Mouse (Mus musculus) myocyte (in vitro differentiated cells): Measurements from ENCODE around the gene Cldn4.

Source experiments
- CEBPB ChIP-seq: IDR thresholded peaks from 2 replicates; pipeline ENCODE4 v1.6.1; 2011; ENCODE audit warnings: mild to moderate bottlenecking, moderate library complexity; ENCODE audit not compliant: poor library complexity, insufficient read depth, severe bottlenecking
- E2F4 ChIP-seq: IDR thresholded peaks from one replicate; pipeline ENCODE4 v1.6.1; 2011; ENCODE audit warnings: mild to moderate bottlenecking, control low read depth, moderate library complexity; ENCODE audit not compliant: insufficient read depth
- MAX ChIP-seq: IDR thresholded peaks from one replicate; pipeline ENCODE4 v1.6.1; 2011; ENCODE audit warnings: low read depth, mild to moderate bottlenecking, control low read depth
- MYOD1 ChIP-seq, 3 experiments: IDR thresholded peaks; one replicate each; pipeline ENCODE4 v1.6.1; 2011; ENCODE audit warnings: control low read depth in 2 of 3, low read depth in 2 of 3, mild to moderate bottlenecking in 2 of 3, moderate library complexity in 1 of 3; ENCODE audit not compliant: insufficient read length in 2 of 3, control insufficient read depth in 1 of 3
- MYOG ChIP-seq, 3 experiments: IDR thresholded peaks; one replicate each; pipeline ENCODE4 v1.6.1; 2011; ENCODE audit warnings: control low read depth in 2 of 3, low read depth in 2 of 3, mild to moderate bottlenecking in 2 of 3; ENCODE audit not compliant: insufficient read length in 2 of 3, control insufficient read depth in 1 of 3, insufficient read depth in 1 of 3
- POLR2A ChIP-seq: IDR thresholded peaks from one replicate; pipeline ENCODE4 v1.6.1; 2011; ENCODE audit warnings: low read depth, mild to moderate bottlenecking, control low read depth, moderate library complexity; ENCODE audit not compliant: insufficient read length
- POLR2AphosphoS2 ChIP-seq: IDR thresholded peaks from one replicate; pipeline ENCODE4 v1.6.1; 2011; ENCODE audit warnings: low read depth, control low read depth; ENCODE audit not compliant: insufficient read length
- REST ChIP-seq: IDR thresholded peaks from one replicate; pipeline ENCODE4 v1.6.1; 2011; ENCODE audit warnings: mild to moderate bottlenecking, control low read depth, moderate library complexity; ENCODE audit not compliant: insufficient read depth, insufficient read length
- TCF12 ChIP-seq: IDR thresholded peaks from one replicate; pipeline ENCODE4 v1.6.1; 2011; ENCODE audit warnings: mild to moderate bottlenecking, control low read depth; ENCODE audit not compliant: poor library complexity, insufficient read depth, severe bottlenecking
- TCF3 ChIP-seq: IDR thresholded peaks from one replicate; pipeline ENCODE4 v1.6.1; 2011; ENCODE audit warnings: low read depth, control low read depth; ENCODE audit not compliant: insufficient read length
- USF1 ChIP-seq: IDR thresholded peaks from one replicate; pipeline ENCODE4 v1.6.1; 2011; ENCODE audit warnings: low read depth, mild to moderate bottlenecking, control low read depth, moderate library complexity

DNA sequence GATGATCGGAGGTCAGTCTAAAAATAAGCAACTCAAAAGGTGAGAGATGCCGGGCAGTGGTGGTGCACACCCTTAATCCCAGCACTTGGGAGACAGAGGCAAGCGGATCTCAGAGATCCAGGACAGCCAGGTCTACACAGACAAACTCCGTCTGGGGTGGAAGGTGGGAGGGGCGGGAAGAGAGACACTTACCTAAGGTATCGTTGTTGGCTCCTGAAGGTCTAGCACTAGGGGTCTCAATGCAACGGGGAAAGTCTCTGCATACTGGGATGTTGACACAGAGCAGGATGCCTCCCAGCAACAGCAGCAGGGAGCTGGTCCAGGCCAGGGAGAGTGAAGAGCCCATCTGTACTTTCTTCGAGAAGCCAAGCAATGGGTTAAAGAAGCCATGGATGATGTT, 32.2 kb downstream of the Cldn4 start:
- TF ChIP-seq POLR2A (no peak), MAX (no peak), TCF3 (no peak), CEBPB (no peak), E2F4 (no peak), POLR2AphosphoS2 (no peak), MYOD1 (IDR thresholded peaks at IDR 0.05; ENCODE audit: control insufficient read depth in 1 of 3, insufficient read length in 2 of 3, low read depth in 2 of 3) (no peak), TCF12 (no peak), MYOG (IDR thresholded peaks at IDR 0.05; ENCODE audit: control insufficient read depth in 1 of 3, insufficient read depth in 1 of 3, insufficient read length in 2 of 3, low read depth in 2 of 3) (no peak), USF1 (no peak), REST (no peak)
